24 mouse cellular contexts compared by ENCODE assay signal in the genomic region with DNA sequence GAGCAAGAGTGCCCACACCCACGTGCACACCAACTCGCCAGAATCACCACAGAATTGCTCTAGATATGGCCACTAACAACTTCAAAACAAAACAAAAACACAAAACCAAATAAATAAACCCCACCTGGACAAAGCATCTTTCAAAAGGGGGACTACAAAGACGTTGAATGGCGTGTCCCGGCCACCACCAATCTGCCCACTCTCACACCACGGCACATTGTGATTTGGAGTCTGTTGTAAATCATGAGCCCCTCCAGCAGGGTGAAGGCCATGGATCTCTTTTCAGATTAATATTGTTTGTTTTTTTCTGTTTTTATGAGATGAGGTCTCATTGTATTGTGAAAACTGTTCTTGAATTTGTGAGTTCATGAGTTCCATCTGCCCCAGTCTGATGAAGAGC. TPM values are rescaled to one million over a fixed set of nuclear protein-coding genes. Genes with fewer than 3 reads are reported as not detected.
DNase-seq lines count a peak whose midpoint lies in the region; ATAC-seq and TF ChIP-seq lines count a peak whose summit lies in the region.
"Had no signal": no experiment of that assay in that cellular context is flagged by ENCODE, and none has a peak within 500 bp of the region (broad histone marks: within the 10 kb centered on the region; RNA-seq: fewer than 3 reads in every experiment).

No protein-coding gene starts in this region.

- H3K4me2 ChIP-seq in liver, embryonic 12.5 days: no peak overlapping the region
- H3K4me2 ChIP-seq in liver, embryonic 11.5 days: no peak overlapping the region
- no peak overlapping the region for H3K4me2 ChIP-seq in neural tube, embryonic 15.5 days
- H3K4me2 ChIP-seq: heart, embryonic 13.5 days; hindbrain, embryonic 12.5 days had no signal

- H3K27me3 ChIP-seq in heart, embryonic 10.5 days (ENCODE audit: insufficient read depth, poor library complexity, severe bottlenecking): no peaks in the 10 kb centered on the region
- H3K27me3 ChIP-seq in liver, embryonic 12.5 days (replicated peaks): no peaks in the 10 kb centered on the region
- no peaks in the 10 kb centered on the region for H3K27me3 ChIP-seq in liver, embryonic 11.5 days (replicated peaks; ENCODE audit: control insufficient read depth, insufficient read depth, low read length)
- no peaks in the 10 kb centered on the region for H3K27me3 ChIP-seq in neural tube, embryonic 15.5 days (replicated peaks)
- H3K27me3 ChIP-seq: CH12.LX; heart, embryonic 13.5 days; hindbrain, embryonic 12.5 days; Patski had no signal

- no peaks in the 10 kb centered on the region for H3K9me3 ChIP-seq in heart, embryonic 10.5 days
- no peaks in the 10 kb centered on the region for H3K9me3 ChIP-seq in liver, embryonic 12.5 days (replicated peaks)
- H3K9me3 ChIP-seq in liver, embryonic 11.5 days (ENCODE audit: control insufficient read depth, low read length): no peaks in the 10 kb centered on the region
- no peaks in the 10 kb centered on the region for H3K9me3 ChIP-seq in neural tube, embryonic 15.5 days (replicated peaks)
- H3K9me3 ChIP-seq: embryonic facial prominence, embryonic 10.5 days; heart, embryonic 13.5 days; hindbrain, embryonic 12.5 days had no signal

- 88% methylated on average over 6 of the region's 6 CpGs for WGBS in heart, embryonic 10.5 days
- WGBS in liver, embryonic 12.5 days (ENCODE audit: insufficient replicate concordance): 87% methylated on average over 6 of the region's 6 CpGs
- WGBS in liver, embryonic 11.5 days: 92% methylated on average over 6 of the region's 6 CpGs
- WGBS in neural tube, embryonic 15.5 days: 76% methylated on average over 6 of the region's 6 CpGs
- 23% methylated on average over 6 of the region's 6 CpGs for WGBS in olfactory bulb, adult 2 months

- H3K36me3 ChIP-seq in heart, embryonic 10.5 days: no peaks in the 10 kb centered on the region
- peaks cover 26% of the 10 kb centered on the region for H3K36me3 ChIP-seq in liver, embryonic 12.5 days
- no peaks in the 10 kb centered on the region for H3K36me3 ChIP-seq in liver, embryonic 11.5 days (ENCODE audit: control insufficient read depth, insufficient read depth, low read length)
- H3K36me3 ChIP-seq in neural tube, embryonic 15.5 days: peaks cover 5% of the 10 kb centered on the region

- no peak for TF ChIP-seq CTCF in olfactory bulb, adult 2 months (IDR thresholded peaks at IDR 0.05; ENCODE audit: insufficient read depth, low read depth, low read length)

- DNase-seq in heart, embryonic 10.5 days (ENCODE audit: low spot score): peak; percentile 4
- DNase-seq in heart, adult 9 months (ENCODE audit: low spot score in 2 of 2): no peak
- no peak for DNase-seq in liver, embryonic 11.5 days (ENCODE audit: low spot score)
- no peak for DNase-seq in neural tube, embryonic 10.5 days (ENCODE audit: extremely low spot score, low spot score)
- DNase-seq in right cerebral cortex, postnatal 25 days: no peak
- DNase-seq: adrenal gland, adult 2 months; adrenal gland, postnatal 25 days; cerebellum, adult 2 months; cerebellum, postnatal 10 days; gastrocnemius, postnatal 14 days; heart, adult 2 months; heart, postnatal 36 days had no signal

- TF ChIP-seq POLR2A in olfactory bulb, adult 2 months (IDR thresholded peaks at IDR 0.05; ENCODE audit: insufficient read depth, low read depth, low read length): no peak

- H3K9ac ChIP-seq in liver, embryonic 12.5 days: no peak overlapping the region
- no peak overlapping the region for H3K9ac ChIP-seq in liver, embryonic 11.5 days (ENCODE audit: low read depth, low read length)
- H3K9ac ChIP-seq in neural tube, embryonic 15.5 days (replicated peaks): no peak overlapping the region
- H3K9ac ChIP-seq: hindbrain, embryonic 12.5 days had no signal

- no peak overlapping the region for H3K27ac ChIP-seq in heart, embryonic 10.5 days
- H3K27ac ChIP-seq in liver, embryonic 12.5 days: peak overlapping the region; percentile 59; the same call in 1 of the 2 replicates
- H3K27ac ChIP-seq in liver, embryonic 11.5 days (ENCODE audit: low read depth, low read length): no peak overlapping the region
- peak overlapping the region; percentile 54; the same call in 1 of the 2 replicates for H3K27ac ChIP-seq in neural tube, embryonic 15.5 days (replicated peaks)
- H3K27ac ChIP-seq in olfactory bulb, adult 2 months (ENCODE audit: insufficient read depth, low read depth, low read length): peak overlapping the region; percentile 95
- H3K27ac ChIP-seq: embryonic facial prominence, embryonic 10.5 days; heart, adult 2 months; heart, embryonic 13.5 days had no signal

- ATAC-seq in liver, embryonic 12.5 days: no peak
- no peak for ATAC-seq in liver, embryonic 11.5 days (replicated peaks; ENCODE audit: low FRiP score)
- no peak for ATAC-seq in neural tube, embryonic 15.5 days (ENCODE audit: low FRiP score)
- ATAC-seq: activated CD4-positive, CD25-positive, alpha-beta regulatory T cell, adult 4 months; hindbrain, embryonic 16.5 days; intestine, embryonic 16.5 days; Patski had no signal

- H3K4me1 ChIP-seq in heart, embryonic 10.5 days: peaks cover 24% of the 10 kb centered on the region; the same call in 1 of the 2 replicates
- peaks cover 83% of the 10 kb centered on the region for H3K4me1 ChIP-seq in liver, embryonic 12.5 days
- H3K4me1 ChIP-seq in liver, embryonic 11.5 days (replicated peaks; ENCODE audit: control insufficient read depth, insufficient read depth, low read length): peaks cover 45% of the 10 kb centered on the region
- H3K4me1 ChIP-seq in neural tube, embryonic 15.5 days: peaks cover 9% of the 10 kb centered on the region; the same call in 1 of the 2 replicates
- peaks cover 15% of the 10 kb centered on the region for H3K4me1 ChIP-seq in olfactory bulb, adult 2 months (ENCODE audit: control insufficient read depth, insufficient read depth, low read length)
- H3K4me1 ChIP-seq: embryonic facial prominence, embryonic 10.5 days; hindbrain, embryonic 12.5 days had no signal

- H3K4me3 ChIP-seq in heart, embryonic 10.5 days: no peak overlapping the region
- H3K4me3 ChIP-seq in liver, embryonic 12.5 days: no peak overlapping the region
- no peak overlapping the region for H3K4me3 ChIP-seq in liver, embryonic 11.5 days (ENCODE audit: low read depth, low read length)
- H3K4me3 ChIP-seq in neural tube, embryonic 15.5 days (replicated peaks): no peak overlapping the region
- H3K4me3 ChIP-seq in olfactory bulb, adult 2 months (ENCODE audit: insufficient read depth, low read depth, low read length): no peak overlapping the region
- H3K4me3 ChIP-seq: embryonic facial prominence, embryonic 10.5 days; heart, adult 2 months; heart, embryonic 13.5 days; hindbrain, embryonic 12.5 days had no signal

RNA-seq across cellular contexts. Expression of gene Gnat2, which starts 9.5 kb away (rescaled TPM):
- 1.1 and 1.9 TPM in 2 replicates for polyA plus RNA-seq in heart, embryonic 10.5 days (2016; fragmentation: Nextera tagmentation; extraction: Ambion mirVana)
- 2.7 and 3.3 TPM in 2 replicates for polyA plus RNA-seq in liver, embryonic 12.5 days (2016; fragmentation: Nextera tagmentation; extraction: Ambion mirVana)
- polyA plus RNA-seq in liver, embryonic 11.5 days (2014; fragmentation: Nextera tagmentation; extraction: Ambion mirVana): 4.2 and 5.4 TPM in 2 replicates
- polyA plus RNA-seq in neural tube, embryonic 15.5 days (2015; fragmentation: Nextera tagmentation; extraction: Ambion mirVana): 0.13 and 0.43 TPM in 2 replicates
- not detected in 2 replicates for polyA plus RNA-seq in olfactory bulb, adult 2 months (2012; ENCODE audit: insufficient read depth, insufficient read length, low replicate concordance, missing spikeins)
- polyA plus RNA-seq: activated CD4-positive, CD25-positive, alpha-beta regulatory T cell, adult 4 months; heart, adult 2 months had no signal

RNA-seq across cellular contexts. Expression of gene Ampd2, which starts 15.6 kb away (rescaled TPM):
- 57.5 and 62.8 TPM in 2 replicates for polyA plus RNA-seq in heart, embryonic 10.5 days (2016; fragmentation: Nextera tagmentation; extraction: Ambion mirVana)
- 77.4 and 80.6 TPM in 2 replicates for polyA plus RNA-seq in liver, embryonic 12.5 days (2016; fragmentation: Nextera tagmentation; extraction: Ambion mirVana)
- polyA plus RNA-seq in liver, embryonic 11.5 days (2014; fragmentation: Nextera tagmentation; extraction: Ambion mirVana): 119 and 123 TPM in 2 replicates
- 64.1 and 66.9 TPM in 2 replicates for polyA plus RNA-seq in neural tube, embryonic 15.5 days (2015; fragmentation: Nextera tagmentation; extraction: Ambion mirVana)
- not detected in 2 replicates for polyA plus RNA-seq in olfactory bulb, adult 2 months (2012; ENCODE audit: insufficient read depth, insufficient read length, low replicate concordance, missing spikeins)

RNA-seq across cellular contexts. Expression of gene Gnai3, which starts 43.9 kb away (rescaled TPM):
- polyA plus RNA-seq in heart, embryonic 10.5 days (2016; fragmentation: Nextera tagmentation; extraction: Ambion mirVana): 106 and 131 TPM in 2 replicates
- polyA plus RNA-seq in liver, embryonic 12.5 days (2016; fragmentation: Nextera tagmentation; extraction: Ambion mirVana): 89.0 and 91.7 TPM in 2 replicates
- polyA plus RNA-seq in liver, embryonic 11.5 days (2014; fragmentation: Nextera tagmentation; extraction: Ambion mirVana): 146 and 170 TPM in 2 replicates
- 103 and 121 TPM in 2 replicates for polyA plus RNA-seq in neural tube, embryonic 15.5 days (2015; fragmentation: Nextera tagmentation; extraction: Ambion mirVana)
- not detected in 2 replicates for polyA plus RNA-seq in olfactory bulb, adult 2 months (2012; ENCODE audit: insufficient read depth, insufficient read length, low replicate concordance, missing spikeins)

RNA-seq across cellular contexts. Expression of gene Gpr61, which starts 52.6 kb away (rescaled TPM):
- polyA plus RNA-seq in heart, embryonic 10.5 days (2016; fragmentation: Nextera tagmentation; extraction: Ambion mirVana): 0.11 and 0.33 TPM in 2 replicates
- polyA plus RNA-seq in liver, embryonic 12.5 days (2016; fragmentation: Nextera tagmentation; extraction: Ambion mirVana): 0.04 TPM in 1 of 2 replicates, not detected in the other
- 0.07 TPM in 1 of 2 replicates, not detected in the other for polyA plus RNA-seq in liver, embryonic 11.5 days (2014; fragmentation: Nextera tagmentation; extraction: Ambion mirVana)
- polyA plus RNA-seq in neural tube, embryonic 15.5 days (2015; fragmentation: Nextera tagmentation; extraction: Ambion mirVana): 6.1 and 7.7 TPM in 2 replicates
- polyA plus RNA-seq in olfactory bulb, adult 2 months (2012; ENCODE audit: insufficient read depth, insufficient read length, low replicate concordance, missing spikeins): not detected in 2 replicates
- polyA plus RNA-seq: activated CD4-positive, CD25-positive, alpha-beta regulatory T cell, adult 4 months; gonadal fat pad, adult 2 months; heart, embryonic 13.5 days had no signal

RNA-seq across cellular contexts. Expression of gene Gstm4, which starts 57.4 kb away (rescaled TPM):
- 16.9 and 21.1 TPM in 2 replicates for polyA plus RNA-seq in heart, embryonic 10.5 days (2016; fragmentation: Nextera tagmentation; extraction: Ambion mirVana)
- polyA plus RNA-seq in liver, embryonic 12.5 days (2016; fragmentation: Nextera tagmentation; extraction: Ambion mirVana): 16.2 and 16.6 TPM in 2 replicates
- 21.2 and 22.8 TPM in 2 replicates for polyA plus RNA-seq in liver, embryonic 11.5 days (2014; fragmentation: Nextera tagmentation; extraction: Ambion mirVana)
- 19.1 and 21.0 TPM in 2 replicates for polyA plus RNA-seq in neural tube, embryonic 15.5 days (2015; fragmentation: Nextera tagmentation; extraction: Ambion mirVana)
- not detected in 2 replicates for polyA plus RNA-seq in olfactory bulb, adult 2 months (2012; ENCODE audit: insufficient read depth, insufficient read length, low replicate concordance, missing spikeins)

Comparison
In these comparisons a context has a peak if more than half of its experiments do, and no peak if none do; other contexts are left out.
1. H3K27ac ChIP-seq: peak in liver, embryonic 12.5 days (single experiment), neural tube, embryonic 15.5 days (single experiment) and olfactory bulb, adult 2 months (single experiment); none in heart, embryonic 10.5 days (single experiment) and liver, embryonic 11.5 days (single experiment).